Mouse (Mus musculus) spleen, adult 2 months (tissue): ENCODE data around the gene Hdac7. TPM values are rescaled to one million over a fixed set of nuclear protein-coding genes. Genes with fewer than 3 reads are reported as not detected.

Source experiments
- DNase-seq, 2 experiments: peaks; one replicate each; pipeline versions ENCODE4 v3.0.0 to v3.0.0-alpha.2; 2012 to 2021; ENCODE audit warnings: low spot score in 2 of 2, low read depth in 1 of 2
- H3K27ac ChIP-seq: fragments of 200-500 bp; 2 replicates; pipeline ENCODE4 v1.5.1; 2012; ENCODE audit warnings: low read length, inconsistent platforms; ENCODE audit not compliant: insufficient read depth
- H3K27me3 ChIP-seq: fragments of 200-500 bp; 2 replicates; pipeline ENCODE4 v1.6.1; 2012; ENCODE audit warnings: mild to moderate bottlenecking, moderate library complexity, low read length, inconsistent platforms; ENCODE audit not compliant: control insufficient read depth, insufficient read depth
- H3K36me3 ChIP-seq: fragments of 200-500 bp; 2 replicates; pipeline ENCODE4 v1.6.1; 2012; ENCODE audit warnings: mild to moderate bottlenecking, low read length, inconsistent platforms; ENCODE audit not compliant: control insufficient read depth, insufficient read depth
- H3K4me1 ChIP-seq: fragments of 200-500 bp; 2 replicates; pipeline ENCODE4 v1.6.1; 2011; ENCODE audit warnings: inconsistent platforms; ENCODE audit not compliant: control insufficient read depth, insufficient read depth, insufficient read length
- H3K4me3 ChIP-seq: fragments of 200-500 bp; 2 replicates; pipeline ENCODE4 v1.5.1; 2011; ENCODE audit warnings: mild to moderate bottlenecking, inconsistent platforms; ENCODE audit not compliant: insufficient read depth, insufficient read length; ENCODE audit errors: extremely low read depth
- CTCF ChIP-seq: fragments of 200-500 bp; IDR thresholded peaks from 2 replicates; pipeline ENCODE4 v1.5.1; 2011; ENCODE audit warnings: mild to moderate bottlenecking, inconsistent platforms; ENCODE audit not compliant: insufficient read depth, insufficient read length, insufficient replicate concordance; ENCODE audit errors: extremely low read depth
- POLR2A ChIP-seq: fragments of 200-500 bp; IDR thresholded peaks from 2 replicates; pipeline ENCODE4 v1.6.1; 2011; ENCODE audit warnings: low read depth, low read length, inconsistent platforms
- WGBS: fragments of 180-500 bp; shearing (Covaris S2); methylation state at CpG from one replicate; pipeline ENCODE4 v1.1.7; 2018; 5-methylcytosine and 5-hydroxymethylcytosine counted together
- polyA plus RNA-seq: library from polyadenylated mRNA; depleted of rRNA; stranded (reverse); fragments of >200 nt; gene quantifications from 2 replicates; pipeline ENCODE4 v1.2.3, GENCODE M21; 2012

The Hdac7 gene
- polyA plus RNA-seq, 1 experiment = 104 TPM

DNA sequence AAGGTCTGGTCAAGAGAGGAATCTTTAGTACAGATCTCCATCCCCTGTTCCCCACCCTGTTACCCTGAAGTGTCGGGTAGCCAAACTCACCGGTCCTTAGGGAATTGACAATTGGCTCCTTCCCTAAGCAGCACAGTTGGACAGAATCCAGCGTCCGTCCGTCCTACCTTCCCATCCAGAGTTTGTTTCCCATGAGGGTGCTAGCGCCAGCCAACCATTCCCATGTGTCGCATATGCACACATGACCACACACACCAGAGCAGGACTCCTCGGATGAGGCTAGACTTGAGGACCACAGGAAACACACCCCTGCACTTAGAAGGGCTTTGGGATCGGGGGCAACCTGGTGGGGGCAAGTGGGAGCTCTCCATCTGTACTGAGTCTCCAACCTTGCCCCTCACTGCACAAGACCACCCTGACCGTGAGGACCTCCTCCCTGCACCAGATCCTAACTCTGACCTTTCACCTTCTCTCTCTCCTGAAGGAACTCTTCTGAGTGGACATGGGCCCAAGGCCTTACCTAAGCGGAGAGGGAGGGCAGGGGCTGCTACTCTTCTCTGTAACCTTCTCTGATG lies 53.1 kb downstream of the Hdac7 start:
- Histone ChIP-seq H3K27me3 (no peaks in the 10 kb centered on the region), H3K36me3 (peaks cover 22% of the 10 kb centered on the region), H3K4me3 (no peak overlapping the region), H3K27ac (no peak overlapping the region), H3K4me1 (peaks cover 3% of the 10 kb centered on the region; the same call in 1 of the 2 replicates)
- DNase-seq = no peak
- TF ChIP-seq CTCF = no peak
- no peak for TF ChIP-seq POLR2A
- WGBS = 93% methylated on average over 11 of the region's 11 CpGs

DNA sequence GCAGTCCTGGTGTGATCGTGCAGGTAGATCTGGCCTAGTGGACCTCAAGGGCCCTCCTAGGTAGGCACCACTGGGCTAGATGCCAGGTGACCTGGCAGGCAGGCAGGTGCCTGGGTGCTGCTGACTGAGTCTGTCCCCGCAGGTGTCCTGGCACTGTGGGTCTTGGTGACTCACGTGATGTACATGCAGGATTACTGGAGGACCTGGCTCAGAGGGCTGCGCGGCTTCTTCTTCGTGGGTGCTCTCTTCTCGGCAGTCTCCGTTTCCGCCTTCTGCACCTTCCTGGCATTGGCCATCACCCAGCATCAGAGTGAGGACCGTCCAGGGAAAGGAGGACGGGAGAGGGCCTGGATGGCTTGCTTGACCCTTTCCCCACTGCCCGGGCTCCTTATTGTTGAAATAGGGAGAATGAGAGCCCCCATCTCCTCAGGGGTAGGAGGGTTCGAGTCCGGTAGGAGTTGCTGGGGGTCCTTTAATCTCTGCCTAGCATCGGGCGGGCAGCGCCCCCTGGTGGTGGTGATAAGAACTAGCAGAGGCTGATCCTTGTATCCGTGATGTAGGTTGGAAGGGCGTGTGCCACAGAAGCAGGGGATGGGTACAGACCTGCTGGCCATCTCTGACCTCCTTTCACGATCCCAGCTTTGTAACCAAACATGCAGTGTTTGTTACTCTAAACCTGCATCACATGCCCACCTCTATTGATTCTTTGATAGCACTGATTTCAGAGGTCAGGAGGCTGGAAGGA lies 54.4 kb downstream of the Hdac7 start:
- WGBS = 63% methylated on average over 20 of the region's 20 CpGs
- peaks cover 4% of the 10 kb centered on the region; the same call in 1 of the 2 replicates for H3K4me1 ChIP-seq
- peak in 1 of 2 experiments; percentile 38 for DNase-seq

DNA sequence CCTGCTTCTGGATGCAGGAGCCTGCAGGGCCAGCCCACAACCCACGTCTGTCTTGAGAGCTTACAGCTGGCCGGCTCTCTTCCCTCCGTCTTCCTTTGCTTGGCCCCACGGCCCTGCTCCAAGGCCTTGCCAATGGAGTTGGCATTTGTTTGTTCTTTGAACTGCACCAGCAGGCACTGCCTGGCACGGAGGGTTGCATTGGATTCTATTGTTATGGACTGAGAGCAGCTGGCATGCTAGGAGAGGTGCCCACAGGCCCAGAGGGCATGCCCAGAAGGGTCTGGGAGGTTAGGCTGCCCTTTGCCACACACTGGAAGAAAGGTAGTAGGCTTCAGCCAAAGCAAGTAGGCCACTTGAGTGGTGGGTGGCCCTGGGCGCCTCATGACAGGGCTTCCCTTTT lies 55.5 kb downstream of the Hdac7 start:
- Histone ChIP-seq H3K4me1 (peaks cover 6% of the 10 kb centered on the region; the same call in 1 of the 2 replicates), H3K4me3 (no peak overlapping the region), H3K27ac (peak overlapping the region; percentile 39), H3K27me3 (no peaks in the 10 kb centered on the region), H3K36me3 (peaks cover 10% of the 10 kb centered on the region)
- DNase-seq = no peak
- WGBS = 59% methylated on average over 6 of the region's 6 CpGs
- no peak for TF ChIP-seq CTCF

More for the DNA sequence above, 54.4 kb downstream of the Hdac7 start:
- no peak overlapping the region for H3K4me3 ChIP-seq
- H3K27me3 ChIP-seq = no peaks in the 10 kb centered on the region
- no peak overlapping the region for H3K27ac ChIP-seq
- TF ChIP-seq POLR2A (no peak), CTCF (peak; percentile 85)
- peaks cover 14% of the 10 kb centered on the region for H3K36me3 ChIP-seq

DNA sequence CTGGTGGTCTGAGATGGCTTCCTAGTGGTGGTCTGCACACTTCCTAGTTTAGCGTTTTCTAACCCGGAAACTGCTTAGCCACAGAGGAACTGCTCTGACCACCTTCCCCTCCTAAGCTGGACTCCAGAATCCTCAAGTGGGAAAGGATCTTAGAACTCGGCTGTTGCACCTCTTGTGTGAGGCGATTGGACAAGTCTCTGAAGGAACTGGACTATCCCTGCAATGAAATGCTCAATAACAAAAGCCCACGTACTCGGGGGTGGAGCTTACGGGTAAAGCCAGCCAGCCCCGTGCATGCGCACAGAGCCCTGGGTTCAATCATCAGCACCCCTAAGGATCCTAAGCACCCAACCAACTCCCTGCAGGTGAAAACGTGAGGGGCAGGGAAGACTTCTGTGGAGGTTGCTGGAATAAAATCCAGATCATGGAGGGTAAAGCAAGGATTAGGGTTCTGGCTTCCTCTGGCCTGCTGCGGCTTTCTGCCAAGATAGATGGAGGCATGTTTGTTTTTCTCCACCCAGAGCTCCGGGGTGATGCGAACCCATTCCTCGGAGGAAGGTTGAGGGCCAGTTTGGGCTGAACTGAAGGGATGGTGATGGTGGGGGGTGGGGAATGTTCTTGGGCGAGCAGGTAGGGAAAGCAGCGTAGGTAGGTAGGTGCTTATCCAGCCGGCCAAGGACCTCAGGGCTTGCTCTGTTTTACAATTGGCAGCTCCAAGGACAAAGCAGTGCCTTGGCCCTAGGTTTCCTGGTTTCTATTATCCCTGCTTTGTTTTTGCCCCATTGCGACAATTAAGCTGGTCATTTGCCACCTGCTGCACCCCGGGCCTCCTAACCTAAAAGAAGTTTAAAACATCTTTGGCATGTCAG lies 56.3 kb downstream of the Hdac7 start:
- no peak for DNase-seq
- no peak overlapping the region for H3K4me3 ChIP-seq
- WGBS = 61% methylated on average over 19 of the region's 19 CpGs
- TF ChIP-seq POLR2A = no peak
- TF ChIP-seq CTCF = no peak
- H3K27me3 ChIP-seq = no peaks in the 10 kb centered on the region
- H3K27ac ChIP-seq = peak overlapping the region; percentile 39; the same call in 1 of the 2 replicates
- H3K4me1 ChIP-seq = peaks cover 6% of the 10 kb centered on the region; the same call in 1 of the 2 replicates
- H3K36me3 ChIP-seq = peaks cover 6% of the 10 kb centered on the region

- TF ChIP-seq CTCF = no peak
- TF ChIP-seq POLR2A = no peak
- Histone ChIP-seq H3K27ac (peak overlapping the region; percentile 30; the same call in 1 of the 2 replicates), H3K36me3 (peaks cover 3% of the 10 kb centered on the region; the same call in 1 of the 2 replicates), H3K27me3 (no peaks in the 10 kb centered on the region), H3K4me3 (no peak overlapping the region), H3K4me1 (peaks cover 7% of the 10 kb centered on the region; the same call in 1 of the 2 replicates)
- no peak for DNase-seq
- 42% methylated on average over 7 of the region's 7 CpGs for WGBS
Measured at GRCm38 (mm10) chr15:97787148-97787798, 57.0 kb downstream of the Hdac7 start.

GRCm38 (mm10) chr15:97786412-97787112 lies 57.7 kb downstream of the Hdac7 start:
- TF ChIP-seq POLR2A = no peak
- no peak for TF ChIP-seq CTCF
- Histone ChIP-seq H3K27me3 (no peaks in the 10 kb centered on the region), H3K36me3 (no peaks in the 10 kb centered on the region), H3K27ac (peak overlapping the region; percentile 67), H3K4me3 (no peak overlapping the region), H3K4me1 (peaks cover 7% of the 10 kb centered on the region; the same call in 1 of the 2 replicates)
- 26% methylated on average over 10 of the region's 10 CpGs for WGBS
- no peak for DNase-seq
